Mouse (Mus musculus) stomach, postnatal 0 days (tissue): ENCODE results near the gene Hoxc8.

Experiments used
- CTCF ChIP-seq: IDR thresholded peaks from 2 replicates; pipeline ENCODE4 v1.5.1; 2016; ENCODE audit warnings: antibody characterized with exemption, low read depth, mild to moderate bottlenecking, moderate library complexity
- EP300 ChIP-seq: optimal IDR thresholded peaks from 2 replicates; pipeline ENCODE3; 2016; ENCODE audit warnings: antibody characterized with exemption

GRCm38 (mm10) chr15:102948842-102949241 is 41.6 kb upstream of the Hoxc8 start:
- TF ChIP-seq CTCF (no peak), EP300 (no peak)
